Mouse (Mus musculus) G1E (cell line): ENCODE data around the gene Gltp. TPM values are rescaled to one million over a fixed set of nuclear protein-coding genes. Genes with fewer than 3 reads are reported as not detected.

ENCODE experiments used
- ATAC-seq: 2 replicates; pipeline ENCODE4 v1.8.0; 2016; ENCODE audit warnings: mild to moderate bottlenecking; ENCODE audit not compliant: insufficient number of reproducible peaks, poor library complexity, low FRiP score, severe bottlenecking; ENCODE audit errors: extremely low read depth
- DNase-seq: peaks from one replicate; pipeline ENCODE4 v3.0.0; 2012; ENCODE audit warnings: low spot score
- H3K27me3 ChIP-seq: 2 replicates; pipeline ENCODE4 v1.6.1; 2012; ENCODE audit warnings: mild to moderate bottlenecking, low read length, inconsistent platforms; ENCODE audit not compliant: insufficient read depth
- H3K36me3 ChIP-seq: replicated peaks from 2 replicates; pipeline ENCODE3; 2012; ENCODE audit warnings: mild to moderate bottlenecking, inconsistent platforms
- H3K4me1 ChIP-seq: 2 replicates; pipeline ENCODE4 v1.6.1; 2012; ENCODE audit warnings: low read depth, low read length, inconsistent platforms, mixed read lengths; ENCODE audit not compliant: insufficient read depth
- H3K4me3 ChIP-seq: 2 replicates; pipeline ENCODE4 v1.5.1; 2012; ENCODE audit warnings: low read depth, mild to moderate bottlenecking, inconsistent platforms, low read length, moderate library complexity, mixed read lengths
- H3K9me3 ChIP-seq: replicated peaks from 2 replicates; pipeline ENCODE4 v1.6.1; 2012; ENCODE audit warnings: inconsistent platforms
- CTCF ChIP-seq: IDR thresholded peaks from 2 replicates; pipeline ENCODE4 v1.5.1; 2012; ENCODE audit warnings: low read depth, low read length, inconsistent platforms, mixed read lengths
- GATA1 ChIP-seq: IDR thresholded peaks from 2 replicates; pipeline ENCODE4 v1.6.1; 2012; ENCODE audit warnings: borderline replicate concordance, low read length, inconsistent platforms, mixed read lengths
- GATA2 ChIP-seq: IDR thresholded peaks from 2 replicates; pipeline ENCODE4 v1.6.1; 2012; ENCODE audit warnings: low read depth, low read length, inconsistent platforms, borderline replicate concordance
- POLR2AphosphoS5 ChIP-seq: IDR thresholded peaks from 2 replicates; pipeline ENCODE4 v1.6.1; 2012; ENCODE audit warnings: low read depth, low read length, inconsistent platforms; ENCODE audit not compliant: insufficient replicate concordance
- TAL1 ChIP-seq: conservative IDR thresholded peaks from 2 replicates; pipeline ENCODE4 v1.6.1; 2012; ENCODE audit warnings: low read depth, low read length, inconsistent platforms, mixed read lengths
- polyA plus RNA-seq: library from polyadenylated mRNA; stranded (reverse); fragments of >175 nt; gene quantifications from 2 replicates; pipeline ENCODE4 v1.2.3, GENCODE M21; 2012
- total RNA-seq, 2 experiments: library from RNA; stranded (forward) in 1 of 2; stranded (reverse) in 1 of 2; fragments of 200-1000 nt in 1 of 2; fragments of >200 nt in 1 of 2; fragmentation: Nextera tagmentation in 1 of 2; gene quantifications; 2 replicates each; pipeline ENCODE4 v1.2.3; 2014 to 2017

Gltp gene
- total and polyA plus RNA-seq, 3 experiments = 34.6 to 85.0 (median 48.0) TPM

DNA sequence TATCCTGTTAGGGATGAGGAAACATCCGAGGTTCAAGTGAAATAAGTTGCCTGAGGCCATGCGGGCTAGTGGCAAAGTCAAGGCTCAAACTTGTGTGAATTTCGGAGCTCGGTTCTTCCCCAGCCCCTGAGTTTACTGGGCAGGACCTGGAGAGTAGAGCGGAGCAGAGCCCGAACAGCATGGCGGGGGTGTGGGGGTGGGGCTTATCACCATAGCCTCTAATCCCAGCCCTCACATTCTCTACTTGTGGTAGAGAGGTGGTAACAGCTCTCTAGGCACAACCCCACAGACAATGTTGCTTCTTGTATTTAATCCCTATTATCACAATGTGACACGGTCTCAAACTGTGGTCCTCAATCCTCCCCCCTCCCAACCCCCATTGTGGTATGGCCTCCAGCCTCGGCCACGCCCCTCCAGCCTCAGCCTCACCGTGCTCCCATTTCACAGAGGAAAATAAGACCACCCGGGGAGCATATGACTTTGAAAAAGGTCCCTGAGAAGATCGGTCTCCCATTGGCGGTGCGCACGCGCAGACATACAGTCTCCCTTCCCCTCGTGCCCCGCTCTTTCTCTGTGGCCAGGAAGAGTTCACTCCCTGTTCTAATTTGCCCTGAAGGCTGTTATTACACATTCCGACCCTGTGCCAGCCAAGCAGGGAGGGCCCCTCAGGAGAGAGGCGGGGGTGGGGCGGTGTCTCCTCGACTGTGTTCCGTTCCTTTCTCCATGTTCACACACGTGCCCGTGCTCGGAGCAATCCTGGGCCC is 43.4 kb downstream of the Gltp start:
- no peaks in the 10 kb centered on the region for H3K36me3 ChIP-seq
- H3K4me3 ChIP-seq = no peak overlapping the region
- no peak for TF ChIP-seq POLR2AphosphoS5
- no peak for TF ChIP-seq GATA2
- TF ChIP-seq TAL1 = no peak
- TF ChIP-seq CTCF = no peak
- TF ChIP-seq GATA1 = no peak
- DNase-seq = no peak
- H3K27me3 ChIP-seq = peaks cover 56% of the 10 kb centered on the region
- H3K4me1 ChIP-seq = peaks cover 16% of the 10 kb centered on the region
- no peaks in the 10 kb centered on the region for H3K9me3 ChIP-seq
- no peak for ATAC-seq

DNA sequence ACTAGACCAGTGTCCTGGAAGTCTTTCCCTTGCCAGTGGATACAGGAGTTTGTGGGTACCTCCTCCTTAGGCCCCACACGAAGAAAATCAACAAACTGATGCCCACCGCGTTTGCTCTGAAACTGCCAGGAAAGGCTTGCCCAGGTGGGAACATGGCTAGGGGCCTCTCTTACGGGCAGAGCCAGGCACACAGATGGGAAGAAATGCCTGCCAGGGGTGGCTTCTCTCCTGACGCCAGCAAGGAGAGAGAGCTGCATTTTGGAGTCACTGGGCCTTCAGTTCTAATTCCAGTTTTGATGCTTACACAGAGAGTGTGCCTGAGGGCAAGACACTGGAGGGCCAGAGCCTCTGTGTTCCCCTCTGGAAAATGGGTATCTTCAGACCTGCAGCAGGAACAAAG is 44.9 kb downstream of the Gltp start:
- Histone ChIP-seq H3K27me3 (peaks cover 57% of the 10 kb centered on the region), H3K36me3 (no peaks in the 10 kb centered on the region), H3K4me1 (peaks cover 16% of the 10 kb centered on the region), H3K9me3 (no peaks in the 10 kb centered on the region), H3K4me3 (no peak overlapping the region)
- DNase-seq = no peak
- ATAC-seq = no peak
- no peak for TF ChIP-seq GATA2
- TF ChIP-seq TAL1 = no peak
- TF ChIP-seq CTCF = no peak
- TF ChIP-seq POLR2AphosphoS5 = no peak
- no peak for TF ChIP-seq GATA1

DNA sequence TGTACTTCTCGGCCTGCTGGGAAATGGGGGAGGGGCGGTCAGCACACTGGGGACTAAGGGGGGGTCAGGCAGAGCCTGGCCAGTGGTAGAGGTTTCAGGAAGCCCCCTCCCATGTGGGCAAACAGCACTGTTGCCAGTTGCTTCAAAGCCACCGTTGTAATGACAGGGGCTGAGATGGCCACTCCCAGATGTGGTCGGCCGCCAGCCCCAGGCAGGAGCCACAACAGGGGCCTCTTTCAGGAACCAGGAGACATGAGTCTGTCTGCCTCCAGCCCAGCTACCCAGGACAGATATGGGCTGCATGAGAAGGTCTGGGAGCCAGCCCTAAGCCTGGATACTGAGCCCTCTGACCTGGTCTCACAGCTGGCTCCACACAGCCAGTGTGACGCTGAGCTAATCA is 45.9 kb downstream of the Gltp start:
- ATAC-seq (no peak), DNase-seq (no peak)
- H3K4me1 ChIP-seq = peaks cover 18% of the 10 kb centered on the region
- no peaks in the 10 kb centered on the region for H3K9me3 ChIP-seq
- peaks cover 52% of the 10 kb centered on the region for H3K27me3 ChIP-seq
- no peaks in the 10 kb centered on the region for H3K36me3 ChIP-seq
- no peak overlapping the region for H3K4me3 ChIP-seq
- TF ChIP-seq POLR2AphosphoS5 (no peak), GATA1 (no peak), CTCF (no peak), GATA2 (no peak), TAL1 (no peak)

DNA sequence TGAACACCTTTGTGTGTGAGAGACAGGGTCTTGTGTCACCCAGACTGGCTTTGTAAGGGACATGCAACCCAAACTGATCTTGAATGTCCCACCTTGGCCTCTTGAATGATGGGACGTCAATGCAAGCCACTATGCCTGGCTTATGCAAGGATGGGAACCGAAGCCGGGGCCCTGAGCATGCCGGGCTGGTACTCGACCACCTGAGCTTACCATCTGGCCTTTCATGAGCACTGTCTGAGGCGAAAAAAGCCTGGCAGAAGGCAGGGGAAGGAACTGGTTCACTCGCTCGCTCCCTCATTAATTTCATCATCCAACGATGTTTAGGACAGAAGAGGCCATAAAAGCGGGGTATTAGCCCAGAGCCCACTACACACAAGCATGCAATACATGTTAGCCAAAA is 50.0 kb downstream of the Gltp start:
- Histone ChIP-seq H3K9me3 (no peaks in the 10 kb centered on the region), H3K4me3 (no peak overlapping the region), H3K27me3 (peaks cover 39% of the 10 kb centered on the region), H3K4me1 (peaks cover 18% of the 10 kb centered on the region), H3K36me3 (no peaks in the 10 kb centered on the region)
- no peak for ATAC-seq
- no peak for DNase-seq
- TF ChIP-seq GATA1 (no peak), CTCF (no peak), POLR2AphosphoS5 (no peak), TAL1 (no peak), GATA2 (no peak)

DNA sequence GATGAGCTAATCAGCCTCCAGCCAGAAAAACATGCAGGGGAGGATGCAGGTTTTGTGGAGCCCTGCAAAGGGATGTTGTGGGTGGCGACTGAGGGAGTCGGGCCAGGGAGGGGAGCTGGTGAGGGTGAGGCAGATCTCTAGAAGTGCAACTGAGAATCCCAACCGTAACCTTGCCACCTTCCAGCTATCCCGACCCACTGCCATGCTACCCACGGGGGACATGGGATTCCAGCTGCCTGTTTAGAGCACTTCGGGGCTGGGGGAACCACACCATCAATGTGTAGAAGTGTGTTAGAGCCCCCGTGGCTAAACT is 51.2 kb downstream of the Gltp start:
- no peak for TF ChIP-seq CTCF
- no peak for TF ChIP-seq TAL1
- no peak for TF ChIP-seq GATA2
- no peak for TF ChIP-seq GATA1
- TF ChIP-seq POLR2AphosphoS5 = no peak
- DNase-seq (no peak), ATAC-seq (no peak)
- Histone ChIP-seq H3K36me3 (no peaks in the 10 kb centered on the region), H3K27me3 (peaks cover 37% of the 10 kb centered on the region), H3K4me1 (peaks cover 11% of the 10 kb centered on the region), H3K9me3 (no peaks in the 10 kb centered on the region), H3K4me3 (no peak overlapping the region)

- no peaks in the 10 kb centered on the region for H3K9me3 ChIP-seq
- DNase-seq (peak; percentile 86), ATAC-seq (peak; percentile 58)
- H3K36me3 ChIP-seq = no peaks in the 10 kb centered on the region
- no peak overlapping the region for H3K4me3 ChIP-seq
- peaks cover 10% of the 10 kb centered on the region for H3K4me1 ChIP-seq
- no peak for TF ChIP-seq GATA2
- TF ChIP-seq CTCF = peak; percentile 95
- TF ChIP-seq GATA1 = no peak
- peaks cover 41% of the 10 kb centered on the region for H3K27me3 ChIP-seq
Observed at GRCm38 (mm10) chr5:114638769-114639644, 51.8 kb downstream of the Gltp start.
